Mouse (Mus musculus): Measurements from ENCODE around the gene Crybb3. TPM values are rescaled to one million over a fixed set of nuclear protein-coding genes. Genes with fewer than 3 reads are reported as not detected.

Gene Crybb3
- polyA plus RNA-seq, 1 experiment from 2014 or later = 0.15 TPM

GRCm38 (mm10) chr5:113099546-113099945 lies 18.2 kb upstream of the Crybb3 start:
- no peak overlapping the region for H3K27ac ChIP-seq (ENCODE audit: low read depth)
- peak; percentile 100 for TF ChIP-seq CTCF (IDR thresholded peaks at IDR 0.05; ENCODE audit: low read depth)
- no peak for TF ChIP-seq EP300 (IDR thresholded peaks at IDR 0.05; ENCODE audit: low read depth)
- H3K4me3 ChIP-seq (ENCODE audit: low read depth, low read length) = no peak overlapping the region
- 44% methylated on average over 1 of the region's 1 CpGs for WGBS (ENCODE audit: insufficient replicate concordance)
- no peaks in the 10 kb centered on the region for H3K4me1 ChIP-seq (ENCODE audit: insufficient read depth)
- H3K27me3 ChIP-seq (ENCODE audit: insufficient read depth, low read length) = no peaks in the 10 kb centered on the region
- peaks cover 11% of the 10 kb centered on the region; the same call in 1 of the 2 replicates for H3K36me3 ChIP-seq (replicated peaks; ENCODE audit: insufficient read depth, low read length)
- no peak overlapping the region for H3K9ac ChIP-seq (replicated peaks)
- no peak overlapping the region for H3K4me2 ChIP-seq (ENCODE audit: low read depth, low read length)
- peak; percentile 75 for ATAC-seq
- peak; percentile 90 for DNase-seq
- no peaks in the 10 kb centered on the region for H3K9me3 ChIP-seq (ENCODE audit: low read length)

DNA sequence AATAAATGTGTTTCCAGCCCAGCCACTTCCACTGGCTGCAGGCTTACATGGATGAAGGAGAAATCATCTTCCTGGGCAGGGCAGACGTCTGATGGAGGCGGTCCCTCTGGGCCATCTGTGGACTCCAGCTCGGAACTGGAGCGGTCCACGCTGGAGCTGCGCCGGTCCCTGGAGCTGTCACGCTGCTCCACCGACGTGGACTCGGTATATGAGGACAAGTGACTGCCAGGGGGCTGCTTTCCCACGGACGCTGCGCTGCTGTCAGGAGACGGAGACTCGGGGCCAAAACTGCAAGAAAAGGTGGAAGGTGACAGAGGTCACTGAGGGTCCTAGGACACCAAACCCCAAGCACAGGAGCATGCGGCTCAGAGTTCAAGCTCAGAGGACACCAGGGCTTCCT lies 16.2 kb upstream of the Crybb3 start:
- H3K27me3 ChIP-seq (ENCODE audit: insufficient read depth, low read length) = no peaks in the 10 kb centered on the region
- no peak overlapping the region for H3K9ac ChIP-seq (replicated peaks)
- no peak overlapping the region for H3K4me3 ChIP-seq (ENCODE audit: low read depth, low read length)
- no peaks in the 10 kb centered on the region for H3K4me1 ChIP-seq (ENCODE audit: insufficient read depth)
- no peak overlapping the region for H3K4me2 ChIP-seq (ENCODE audit: low read depth, low read length)
- 84% methylated on average over 17 of the region's 17 CpGs for WGBS (ENCODE audit: insufficient replicate concordance)
- ATAC-seq (no peak), DNase-seq (no peak)
- no peaks in the 10 kb centered on the region for H3K9me3 ChIP-seq (ENCODE audit: low read length)
- no peak for TF ChIP-seq EP300 (IDR thresholded peaks at IDR 0.05; ENCODE audit: low read depth)
- no peak for TF ChIP-seq CTCF (IDR thresholded peaks at IDR 0.05; ENCODE audit: low read depth)
- H3K36me3 ChIP-seq (replicated peaks; ENCODE audit: insufficient read depth, low read length) = peaks cover 13% of the 10 kb centered on the region; the same call in 1 of the 2 replicates
- H3K27ac ChIP-seq (ENCODE audit: low read depth) = no peak overlapping the region

DNA sequence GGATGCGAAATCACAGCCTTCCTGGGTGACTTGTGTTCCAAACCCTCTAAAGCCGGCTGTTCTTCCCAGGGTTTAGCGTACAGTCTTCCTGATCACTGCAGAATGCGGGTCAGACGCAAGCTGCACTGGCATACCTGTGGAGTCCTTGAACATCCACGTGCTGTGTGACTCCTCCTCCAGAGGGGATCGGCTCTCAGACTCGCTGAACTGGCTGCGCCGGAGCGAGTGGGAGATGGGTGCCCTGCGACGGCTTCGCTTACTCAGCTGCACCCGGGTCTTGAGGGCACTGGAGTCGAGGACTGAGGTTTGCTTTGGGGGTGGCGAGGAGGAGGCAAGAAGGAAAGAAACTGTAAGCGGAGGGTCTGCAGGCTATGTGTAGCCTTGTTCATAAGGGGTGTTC lies 14.1 kb upstream of the Crybb3 start:
- H3K27me3 ChIP-seq (ENCODE audit: insufficient read depth, low read length) = no peaks in the 10 kb centered on the region
- DNase-seq (no peak), ATAC-seq (no peak)
- H3K4me1 ChIP-seq (ENCODE audit: insufficient read depth) = no peaks in the 10 kb centered on the region
- TF ChIP-seq CTCF (IDR thresholded peaks at IDR 0.05; ENCODE audit: low read depth) = no peak
- TF ChIP-seq EP300 (IDR thresholded peaks at IDR 0.05; ENCODE audit: low read depth) = no peak
- no peak overlapping the region for H3K4me3 ChIP-seq (ENCODE audit: low read depth, low read length)
- 87% methylated on average over 18 of the region's 18 CpGs for WGBS (ENCODE audit: insufficient replicate concordance)
- H3K36me3 ChIP-seq (replicated peaks; ENCODE audit: insufficient read depth, low read length) = peaks cover 27% of the 10 kb centered on the region
- H3K4me2 ChIP-seq (ENCODE audit: low read depth, low read length) = no peak overlapping the region
- no peak overlapping the region for H3K9ac ChIP-seq (replicated peaks)
- H3K9me3 ChIP-seq (ENCODE audit: low read length) = no peaks in the 10 kb centered on the region
- no peak overlapping the region for H3K27ac ChIP-seq (ENCODE audit: low read depth)

- no peak for TF ChIP-seq EP300 (IDR thresholded peaks at IDR 0.05; ENCODE audit: low read depth)
- TF ChIP-seq CTCF (IDR thresholded peaks at IDR 0.05; ENCODE audit: low read depth) = no peak
- Histone ChIP-seq H3K4me2 (ENCODE audit: low read depth, low read length) (no peak overlapping the region), H3K27ac (ENCODE audit: low read depth) (no peak overlapping the region), H3K36me3 (replicated peaks; ENCODE audit: insufficient read depth, low read length) (peaks cover 26% of the 10 kb centered on the region), H3K9me3 (ENCODE audit: low read length) (no peaks in the 10 kb centered on the region), H3K27me3 (ENCODE audit: insufficient read depth, low read length) (no peaks in the 10 kb centered on the region), H3K4me3 (ENCODE audit: low read depth, low read length) (no peak overlapping the region), H3K4me1 (ENCODE audit: insufficient read depth) (no peaks in the 10 kb centered on the region), H3K9ac (replicated peaks) (no peak overlapping the region)
- DNase-seq (no peak), ATAC-seq (no peak)
- WGBS (ENCODE audit: insufficient replicate concordance) = 75% methylated on average over 7 of the region's 7 CpGs
Measured at GRCm38 (mm10) chr5:113092406-113092805, 11.0 kb upstream of the Crybb3 start.

DNA sequence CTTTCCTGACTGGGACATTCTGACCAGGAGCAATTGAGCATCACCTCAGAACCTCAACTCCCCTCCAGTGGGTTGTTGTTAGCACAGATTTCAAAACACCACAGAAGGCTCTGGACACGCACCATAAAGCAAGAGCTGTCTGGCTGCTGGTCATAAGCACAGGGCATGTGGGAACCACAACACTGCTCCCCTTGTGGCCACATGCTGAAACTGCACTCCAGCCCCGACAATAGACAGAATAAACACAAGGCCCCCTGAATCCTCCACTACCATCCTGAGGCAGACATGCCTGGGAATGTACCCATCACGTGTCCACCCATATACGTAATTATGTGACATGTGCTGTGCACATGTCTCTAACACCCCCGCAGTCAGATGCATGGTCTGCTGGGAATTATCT lies 9.8 kb upstream of the Crybb3 start:
- WGBS (ENCODE audit: insufficient replicate concordance) = 61% methylated on average over 5 of the region's 5 CpGs
- Histone ChIP-seq H3K4me1 (ENCODE audit: insufficient read depth) (no peaks in the 10 kb centered on the region), H3K9ac (replicated peaks) (no peak overlapping the region), H3K27ac (ENCODE audit: low read depth) (no peak overlapping the region), H3K27me3 (ENCODE audit: insufficient read depth, low read length) (no peaks in the 10 kb centered on the region), H3K9me3 (ENCODE audit: low read length) (no peaks in the 10 kb centered on the region), H3K4me2 (ENCODE audit: low read depth, low read length) (no peak overlapping the region), H3K4me3 (ENCODE audit: low read depth, low read length) (no peak overlapping the region), H3K36me3 (replicated peaks; ENCODE audit: insufficient read depth, low read length) (peaks cover 26% of the 10 kb centered on the region)
- ATAC-seq (peak; percentile 19; the same call in 1 of the 2 replicates), DNase-seq (peak; percentile 49)
- TF ChIP-seq CTCF (IDR thresholded peaks at IDR 0.05; ENCODE audit: low read depth) (peak; percentile 81), EP300 (IDR thresholded peaks at IDR 0.05; ENCODE audit: low read depth) (no peak)

DNA sequence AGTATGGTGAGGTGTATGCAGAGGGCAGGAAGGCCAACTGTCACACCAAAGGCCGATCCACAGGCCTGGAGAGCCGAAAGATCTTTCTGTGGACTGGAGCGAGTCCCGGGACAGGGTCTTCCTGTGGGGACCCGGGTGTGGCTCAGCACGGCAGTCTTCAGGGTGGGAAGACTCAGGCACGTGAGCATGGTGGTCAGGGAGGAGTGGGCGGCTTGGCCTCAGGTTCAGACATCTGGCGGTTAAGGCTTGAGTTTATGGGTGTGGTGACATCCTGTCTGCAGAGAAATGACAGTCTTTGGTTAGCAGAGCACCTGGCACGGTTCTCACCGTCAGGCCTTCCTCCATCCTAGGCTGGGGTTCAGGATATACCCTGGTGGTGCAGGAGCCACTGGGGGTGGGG lies 9.4 kb upstream of the Crybb3 start:
- no peak overlapping the region for H3K27ac ChIP-seq (ENCODE audit: low read depth)

More for the DNA sequence above, 9.4 kb upstream of the Crybb3 start:
- Histone ChIP-seq H3K9ac (replicated peaks) (no peak overlapping the region), H3K4me1 (ENCODE audit: insufficient read depth) (no peaks in the 10 kb centered on the region), H3K36me3 (replicated peaks; ENCODE audit: insufficient read depth, low read length) (peaks cover 26% of the 10 kb centered on the region), H3K4me3 (ENCODE audit: low read depth, low read length) (no peak overlapping the region), H3K4me2 (ENCODE audit: low read depth, low read length) (no peak overlapping the region), H3K9me3 (ENCODE audit: low read length) (no peaks in the 10 kb centered on the region), H3K27me3 (ENCODE audit: insufficient read depth, low read length) (no peaks in the 10 kb centered on the region)
- no peak for DNase-seq
- no peak for ATAC-seq
- TF ChIP-seq CTCF (IDR thresholded peaks at IDR 0.05; ENCODE audit: low read depth) = no peak
- no peak for TF ChIP-seq EP300 (IDR thresholded peaks at IDR 0.05; ENCODE audit: low read depth)
- WGBS (ENCODE audit: insufficient replicate concordance) = 81% methylated on average over 11 of the region's 11 CpGs

Measured in liver, postnatal 0 days (tissue).